Mouse (Mus musculus) cortical plate, adult 2 months (tissue): ENCODE measurements around the gene Cdh11.

Experiments
- CTCF ChIP-seq: fragments of 200-500 bp; IDR thresholded peaks from 2 replicates; pipeline ENCODE4 v1.5.1; 2011; ENCODE audit warnings: mild to moderate bottlenecking, control low read depth, low read length; ENCODE audit not compliant: insufficient read depth; ENCODE audit errors: extremely low read depth
- POLR2A ChIP-seq: fragments of 200-500 bp; IDR thresholded peaks from 2 replicates; pipeline ENCODE4 v1.6.1; 2011; ENCODE audit warnings: mild to moderate bottlenecking, low read length, control low read depth; ENCODE audit not compliant: insufficient read depth; ENCODE audit errors: extremely low read depth

- TF ChIP-seq CTCF (no peak), POLR2A (no peak)
These were observed 191.5 kb downstream of the Cdh11 start for GRCm38 (mm10) chr8:102593899-102594298.
